Mouse (Mus musculus): ENCODE results near the gene Cabp4. TPM values are rescaled to one million over a fixed set of nuclear protein-coding genes. Genes with fewer than 3 reads are reported as not detected.

The Cabp4 gene
- polyA plus RNA-seq, 1 experiment from 2014 or later, result not detected

- Histone ChIP-seq H3K4me1 (ENCODE audit: control insufficient read depth, insufficient read depth, low read length) (no peaks in the 10 kb centered on the region), H3K27ac (replicated peaks; ENCODE audit: low read depth, low read length) (no peak overlapping the region), H3K4me3 (ENCODE audit: low read depth, low read length) (no peak overlapping the region), H3K4me2 (ENCODE audit: low read depth, low read length) (no peak overlapping the region), H3K9ac (replicated peaks; ENCODE audit: low read length) (no peak overlapping the region), H3K27me3 (ENCODE audit: control insufficient read depth, insufficient read depth, low read length) (no peaks in the 10 kb centered on the region), H3K36me3 (replicated peaks; ENCODE audit: control insufficient read depth, insufficient read depth, low read depth, low read length) (peaks cover 2% of the 10 kb centered on the region), H3K9me3 (replicated peaks; ENCODE audit: control insufficient read depth, low read length) (no peaks in the 10 kb centered on the region)
- DNase-seq (ENCODE audit: low spot score), result no peak
- ATAC-seq (replicated peaks; ENCODE audit: insufficient number of reproducible peaks, low FRiP score, low TSS enrichment, low read depth), result no peak
- 79% methylated on average over 11 of the region's 11 CpGs for WGBS
Observed at GRCm38 (mm10) chr19:4115816-4116215, 28.0 kb downstream of the Cabp4 start.

GRCm38 (mm10) chr19:4115144-4115543, 28.7 kb downstream of the Cabp4 start:
- H3K27ac ChIP-seq (replicated peaks; ENCODE audit: low read depth, low read length), result no peak overlapping the region
- 94% methylated on average over 10 of the region's 10 CpGs for WGBS
- H3K27me3 ChIP-seq (ENCODE audit: control insufficient read depth, insufficient read depth, low read length), result no peaks in the 10 kb centered on the region
- peaks cover 2% of the 10 kb centered on the region for H3K36me3 ChIP-seq (replicated peaks; ENCODE audit: control insufficient read depth, insufficient read depth, low read depth, low read length)
- no peak overlapping the region for H3K9ac ChIP-seq (replicated peaks; ENCODE audit: low read length)
- H3K4me1 ChIP-seq (ENCODE audit: control insufficient read depth, insufficient read depth, low read length), result no peaks in the 10 kb centered on the region
- no peak for DNase-seq (ENCODE audit: low spot score)
- H3K9me3 ChIP-seq (replicated peaks; ENCODE audit: control insufficient read depth, low read length), result no peaks in the 10 kb centered on the region
- H3K4me3 ChIP-seq (ENCODE audit: low read depth, low read length), result no peak overlapping the region
- no peak overlapping the region for H3K4me2 ChIP-seq (ENCODE audit: low read depth, low read length)
- no peak for ATAC-seq (replicated peaks; ENCODE audit: insufficient number of reproducible peaks, low FRiP score, low TSS enrichment, low read depth)

- H3K36me3 ChIP-seq (replicated peaks; ENCODE audit: control insufficient read depth, insufficient read depth, low read depth, low read length), result peaks cover 2% of the 10 kb centered on the region
- WGBS, result 92% methylated on average over 10 of the region's 10 CpGs
- H3K27ac ChIP-seq (replicated peaks; ENCODE audit: low read depth, low read length), result no peak overlapping the region
- no peaks in the 10 kb centered on the region for H3K4me1 ChIP-seq (ENCODE audit: control insufficient read depth, insufficient read depth, low read length)
- no peaks in the 10 kb centered on the region for H3K27me3 ChIP-seq (ENCODE audit: control insufficient read depth, insufficient read depth, low read length)
- no peak for ATAC-seq (replicated peaks; ENCODE audit: insufficient number of reproducible peaks, low FRiP score, low TSS enrichment, low read depth)
- no peak overlapping the region for H3K9ac ChIP-seq (replicated peaks; ENCODE audit: low read length)
- DNase-seq (ENCODE audit: low spot score), result no peak
- no peaks in the 10 kb centered on the region for H3K9me3 ChIP-seq (replicated peaks; ENCODE audit: control insufficient read depth, low read length)
- no peak overlapping the region for H3K4me2 ChIP-seq (ENCODE audit: low read depth, low read length)
- no peak overlapping the region for H3K4me3 ChIP-seq (ENCODE audit: low read depth, low read length)
Observed at GRCm38 (mm10) chr19:4114551-4114950, 29.3 kb downstream of the Cabp4 start.

GRCm38 (mm10) chr19:4113806-4114230, 30.0 kb downstream of the Cabp4 start:
- WGBS, result 50% methylated on average over 5 of the region's 5 CpGs
- Histone ChIP-seq H3K9ac (replicated peaks; ENCODE audit: low read length) (no peak overlapping the region), H3K4me2 (ENCODE audit: low read depth, low read length) (no peak overlapping the region), H3K27me3 (ENCODE audit: control insufficient read depth, insufficient read depth, low read length) (no peaks in the 10 kb centered on the region), H3K9me3 (replicated peaks; ENCODE audit: control insufficient read depth, low read length) (no peaks in the 10 kb centered on the region), H3K4me3 (ENCODE audit: low read depth, low read length) (no peak overlapping the region), H3K27ac (replicated peaks; ENCODE audit: low read depth, low read length) (no peak overlapping the region), H3K36me3 (replicated peaks; ENCODE audit: control insufficient read depth, insufficient read depth, low read depth, low read length) (peaks cover 2% of the 10 kb centered on the region), H3K4me1 (ENCODE audit: control insufficient read depth, insufficient read depth, low read length) (no peaks in the 10 kb centered on the region)
- DNase-seq (ENCODE audit: low spot score) (no peak), ATAC-seq (replicated peaks; ENCODE audit: insufficient number of reproducible peaks, low FRiP score, low TSS enrichment, low read depth) (no peak)

- H3K27me3 ChIP-seq (ENCODE audit: control insufficient read depth, insufficient read depth, low read length), result no peaks in the 10 kb centered on the region
- H3K27ac ChIP-seq (replicated peaks; ENCODE audit: low read depth, low read length), result no peak overlapping the region
- ATAC-seq (replicated peaks; ENCODE audit: insufficient number of reproducible peaks, low FRiP score, low TSS enrichment, low read depth), result no peak
- H3K4me3 ChIP-seq (ENCODE audit: low read depth, low read length), result no peak overlapping the region
- H3K9ac ChIP-seq (replicated peaks; ENCODE audit: low read length), result no peak overlapping the region
- no peak overlapping the region for H3K4me2 ChIP-seq (ENCODE audit: low read depth, low read length)
- WGBS, result 79% methylated on average over 13 of the region's 13 CpGs
- no peaks in the 10 kb centered on the region for H3K4me1 ChIP-seq (ENCODE audit: control insufficient read depth, insufficient read depth, low read length)
- H3K9me3 ChIP-seq (replicated peaks; ENCODE audit: control insufficient read depth, low read length), result no peaks in the 10 kb centered on the region
- DNase-seq (ENCODE audit: low spot score), result no peak
- H3K36me3 ChIP-seq (replicated peaks; ENCODE audit: control insufficient read depth, insufficient read depth, low read depth, low read length), result peaks cover 2% of the 10 kb centered on the region
Observed at GRCm38 (mm10) chr19:4113186-4113805, 30.5 kb downstream of the Cabp4 start.

- ATAC-seq (replicated peaks; ENCODE audit: insufficient number of reproducible peaks, low FRiP score, low TSS enrichment, low read depth) (no peak), DNase-seq (ENCODE audit: low spot score) (no peak)
- no peak overlapping the region for H3K4me3 ChIP-seq (ENCODE audit: low read depth, low read length)
- peaks cover 2% of the 10 kb centered on the region for H3K36me3 ChIP-seq (replicated peaks; ENCODE audit: control insufficient read depth, insufficient read depth, low read depth, low read length)
- no peaks in the 10 kb centered on the region for H3K9me3 ChIP-seq (replicated peaks; ENCODE audit: control insufficient read depth, low read length)
- no peak overlapping the region for H3K4me2 ChIP-seq (ENCODE audit: low read depth, low read length)
- H3K27me3 ChIP-seq (ENCODE audit: control insufficient read depth, insufficient read depth, low read length), result no peaks in the 10 kb centered on the region
- no peaks in the 10 kb centered on the region for H3K4me1 ChIP-seq (ENCODE audit: control insufficient read depth, insufficient read depth, low read length)
- 94% methylated on average over 26 of the region's 26 CpGs for WGBS
- H3K27ac ChIP-seq (replicated peaks; ENCODE audit: low read depth, low read length), result no peak overlapping the region
- H3K9ac ChIP-seq (replicated peaks; ENCODE audit: low read length), result no peak overlapping the region
Observed at GRCm38 (mm10) chr19:4112063-4112960, 31.5 kb downstream of the Cabp4 start.

GRCm38 (mm10) chr19:4108535-4108934, 35.3 kb downstream of the Cabp4 start:
- Histone ChIP-seq H3K27ac (replicated peaks; ENCODE audit: low read depth, low read length) (no peak overlapping the region), H3K9ac (replicated peaks; ENCODE audit: low read length) (no peak overlapping the region), H3K4me2 (ENCODE audit: low read depth, low read length) (no peak overlapping the region), H3K9me3 (replicated peaks; ENCODE audit: control insufficient read depth, low read length) (no peaks in the 10 kb centered on the region), H3K4me3 (ENCODE audit: low read depth, low read length) (no peak overlapping the region), H3K36me3 (replicated peaks; ENCODE audit: control insufficient read depth, insufficient read depth, low read depth, low read length) (peaks cover 2% of the 10 kb centered on the region; the same call in 1 of the 2 replicates), H3K27me3 (ENCODE audit: control insufficient read depth, insufficient read depth, low read length) (no peaks in the 10 kb centered on the region), H3K4me1 (ENCODE audit: control insufficient read depth, insufficient read depth, low read length) (no peaks in the 10 kb centered on the region)
- WGBS, result 83% methylated on average over 9 of the region's 9 CpGs
- DNase-seq (ENCODE audit: low spot score), result no peak
- no peak for ATAC-seq (replicated peaks; ENCODE audit: insufficient number of reproducible peaks, low FRiP score, low TSS enrichment, low read depth)

GRCm38 (mm10) chr19:4106654-4107053, 37.2 kb downstream of the Cabp4 start:
- ATAC-seq (replicated peaks; ENCODE audit: insufficient number of reproducible peaks, low FRiP score, low TSS enrichment, low read depth), result no peak
- H3K36me3 ChIP-seq (replicated peaks; ENCODE audit: control insufficient read depth, insufficient read depth, low read depth, low read length), result no peaks in the 10 kb centered on the region
- H3K9ac ChIP-seq (replicated peaks; ENCODE audit: low read length), result no peak overlapping the region
- DNase-seq (ENCODE audit: low spot score), result no peak
- H3K9me3 ChIP-seq (replicated peaks; ENCODE audit: control insufficient read depth, low read length), result no peaks in the 10 kb centered on the region
- no peak overlapping the region for H3K27ac ChIP-seq (replicated peaks; ENCODE audit: low read depth, low read length)
- WGBS, result 93% methylated on average over 14 of the region's 14 CpGs
- no peak overlapping the region for H3K4me2 ChIP-seq (ENCODE audit: low read depth, low read length)
- peaks cover 1% of the 10 kb centered on the region for H3K27me3 ChIP-seq (ENCODE audit: control insufficient read depth, insufficient read depth, low read length)
- H3K4me3 ChIP-seq (ENCODE audit: low read depth, low read length), result no peak overlapping the region
- H3K4me1 ChIP-seq (ENCODE audit: control insufficient read depth, insufficient read depth, low read length), result no peaks in the 10 kb centered on the region

Measured in embryonic facial prominence, embryonic 11.5 days (tissue).